Mouse (Mus musculus) limb, embryonic 11.5 days (tissue): ENCODE measurements around the gene Nfatc3. TPM values are rescaled to one million over a fixed set of nuclear protein-coding genes. Genes with fewer than 3 reads are reported as not detected.

Source experiments
- ATAC-seq: fragments of 200-750 bp; cut with Nextera tagmentation; 2 replicates; pipeline ENCODE4 v1.8.0; 2017; ENCODE audit warnings: low read depth; ENCODE audit not compliant: insufficient number of reproducible peaks, low FRiP score, low TSS enrichment
- DNase-seq: peaks from one replicate; pipeline ENCODE4 v3.0.0-alpha.2; 2015; ENCODE audit warnings: low spot score
- H3K27ac ChIP-seq: fragments of 300-500 bp; sonication (generic); replicated peaks from 2 replicates; pipeline ENCODE4 v1.5.1; 2014; ENCODE audit warnings: low read depth, mild to moderate bottlenecking, low read length
- H3K27me3 ChIP-seq: fragments of 300-500 bp; sonication (generic); 2 replicates; pipeline ENCODE4 v1.6.1; 2014; ENCODE audit warnings: mild to moderate bottlenecking, low read length, mixed read lengths; ENCODE audit not compliant: control insufficient read depth, insufficient read depth
- H3K36me3 ChIP-seq: fragments of 300-500 bp; sonication (generic); 2 replicates; pipeline ENCODE4 v1.6.1; 2014; ENCODE audit warnings: mild to moderate bottlenecking, low read length, moderate library complexity, mixed read lengths; ENCODE audit not compliant: control insufficient read depth, insufficient read depth
- H3K4me1 ChIP-seq: fragments of 300-500 bp; sonication (generic); 2 replicates; pipeline ENCODE4 v1.6.1; 2014; ENCODE audit warnings: low read length, mixed read lengths; ENCODE audit not compliant: control insufficient read depth, insufficient read depth
- H3K4me2 ChIP-seq: fragments of 300-500 bp; sonication (generic); 2 replicates; pipeline ENCODE4 v1.6.1; 2014; ENCODE audit warnings: low read depth, mild to moderate bottlenecking, moderate library complexity; ENCODE audit not compliant: severe bottlenecking
- H3K4me3 ChIP-seq: fragments of 300-500 bp; sonication (generic); 2 replicates; pipeline ENCODE4 v1.5.1; 2014; ENCODE audit warnings: low read depth, low read length
- H3K9ac ChIP-seq: fragments of 300-500 bp; sonication (generic); 2 replicates; pipeline ENCODE4 v1.6.1; 2014; ENCODE audit warnings: mild to moderate bottlenecking, low read length
- H3K9me3 ChIP-seq: fragments of 300-500 bp; sonication (generic); 2 replicates; pipeline ENCODE4 v1.6.1; 2016; ENCODE audit warnings: low read length; ENCODE audit not compliant: control insufficient read depth
- WGBS: fragments of 180-500 bp; shearing (Covaris S2); extraction: QIAGEN DNeasy Blood & Tissue Kit; methylation state at CpG from one replicate; pipeline ENCODE4 v1.1.7; 2014; 5-methylcytosine and 5-hydroxymethylcytosine counted together
- polyA plus RNA-seq: library from polyadenylated mRNA; unstranded; fragments of >200 nt; fragmentation: Nextera tagmentation; extraction: Ambion mirVana; gene quantifications from 2 replicates; pipeline ENCODE4 v1.2.1, GENCODE M21; 2014

The Nfatc3 gene
- polyA plus RNA-seq, 1 experiment from 2014 or later: 6.6 TPM

- H3K4me1 ChIP-seq: no peaks in the 10 kb centered on the region
- no peak overlapping the region for H3K4me3 ChIP-seq
- no peak overlapping the region for H3K4me2 ChIP-seq
- H3K27ac ChIP-seq: no peak overlapping the region
- no peaks in the 10 kb centered on the region for H3K27me3 ChIP-seq
- ATAC-seq: no peak
- 90% methylated on average over 1 of the region's 1 CpGs for WGBS
- H3K9me3 ChIP-seq: no peaks in the 10 kb centered on the region
- no peak for DNase-seq
- H3K36me3 ChIP-seq: peaks cover 3% of the 10 kb centered on the region
- no peak overlapping the region for H3K9ac ChIP-seq
Observed at GRCm38 (mm10) chr8:106077452-106078067, 18.9 kb downstream of the Nfatc3 start.

GRCm38 (mm10) chr8:106102321-106102720 lies 43.7 kb downstream of the Nfatc3 start:
- no peak overlapping the region for H3K9ac ChIP-seq
- no peak overlapping the region for H3K4me3 ChIP-seq
- H3K27me3 ChIP-seq: no peaks in the 10 kb centered on the region
- WGBS: 89% methylated on average over 4 of the region's 4 CpGs
- DNase-seq (no peak), ATAC-seq (no peak)
- no peaks in the 10 kb centered on the region for H3K4me1 ChIP-seq
- no peaks in the 10 kb centered on the region for H3K9me3 ChIP-seq
- H3K27ac ChIP-seq: no peak overlapping the region
- peaks cover 11% of the 10 kb centered on the region for H3K36me3 ChIP-seq
- H3K4me2 ChIP-seq: no peak overlapping the region

GRCm38 (mm10) chr8:106103888-106104287 lies 45.2 kb downstream of the Nfatc3 start:
- WGBS: 94% methylated on average over 2 of the region's 2 CpGs
- H3K4me2 ChIP-seq: no peak overlapping the region
- H3K9ac ChIP-seq: no peak overlapping the region
- peaks cover 19% of the 10 kb centered on the region for H3K36me3 ChIP-seq
- DNase-seq (no peak), ATAC-seq (no peak)
- H3K9me3 ChIP-seq: no peaks in the 10 kb centered on the region
- H3K27me3 ChIP-seq: no peaks in the 10 kb centered on the region
- H3K27ac ChIP-seq: no peak overlapping the region
- H3K4me3 ChIP-seq: no peak overlapping the region
- H3K4me1 ChIP-seq: no peaks in the 10 kb centered on the region

GRCm38 (mm10) chr8:106106193-106106592 lies 47.6 kb downstream of the Nfatc3 start:
- no peak for DNase-seq
- Histone ChIP-seq H3K9ac (no peak overlapping the region), H3K27me3 (no peaks in the 10 kb centered on the region), H3K4me3 (no peak overlapping the region), H3K36me3 (peaks cover 16% of the 10 kb centered on the region), H3K27ac (no peak overlapping the region), H3K4me2 (no peak overlapping the region), H3K9me3 (no peaks in the 10 kb centered on the region), H3K4me1 (no peaks in the 10 kb centered on the region)
- no peak for ATAC-seq
- 86% methylated on average over 1 of the region's 1 CpGs for WGBS

GRCm38 (mm10) chr8:106108080-106108479 lies 49.4 kb downstream of the Nfatc3 start:
- Histone ChIP-seq H3K9ac (no peak overlapping the region), H3K4me2 (no peak overlapping the region), H3K4me1 (no peaks in the 10 kb centered on the region), H3K27ac (no peak overlapping the region), H3K9me3 (no peaks in the 10 kb centered on the region), H3K4me3 (no peak overlapping the region), H3K27me3 (no peaks in the 10 kb centered on the region), H3K36me3 (peaks cover 15% of the 10 kb centered on the region)
- 98% methylated on average over 4 of the region's 4 CpGs for WGBS
- DNase-seq (no peak), ATAC-seq (no peak)

- Histone ChIP-seq H3K9ac (no peak overlapping the region), H3K4me3 (no peak overlapping the region), H3K27ac (no peak overlapping the region), H3K4me1 (no peaks in the 10 kb centered on the region), H3K9me3 (no peaks in the 10 kb centered on the region), H3K4me2 (no peak overlapping the region), H3K36me3 (peaks cover 12% of the 10 kb centered on the region), H3K27me3 (no peaks in the 10 kb centered on the region)
- ATAC-seq: no peak
- WGBS: 98% methylated on average over 3 of the region's 3 CpGs
- no peak for DNase-seq
Observed at GRCm38 (mm10) chr8:106108729-106109128, 50.1 kb downstream of the Nfatc3 start.

GRCm38 (mm10) chr8:106112041-106112440 lies 53.4 kb downstream of the Nfatc3 start:
- WGBS: 93% methylated on average over 2 of the region's 2 CpGs

GRCm38 (mm10) chr8:106112514-106112913 lies 53.9 kb downstream of the Nfatc3 start:
- no peak for ATAC-seq
- no peak overlapping the region for H3K4me2 ChIP-seq
- DNase-seq: no peak
- H3K4me3 ChIP-seq: no peak overlapping the region
- no peak overlapping the region for H3K9ac ChIP-seq
- 90% methylated on average over 1 of the region's 1 CpGs for WGBS
- H3K4me1 ChIP-seq: no peaks in the 10 kb centered on the region
- H3K27ac ChIP-seq: no peak overlapping the region
- H3K36me3 ChIP-seq: peaks cover 10% of the 10 kb centered on the region
- no peaks in the 10 kb centered on the region for H3K9me3 ChIP-seq
- no peaks in the 10 kb centered on the region for H3K27me3 ChIP-seq

More at GRCm38 (mm10) chr8:106112041-106112440, 53.4 kb downstream of the Nfatc3 start:
- Histone ChIP-seq H3K4me2 (no peak overlapping the region), H3K4me1 (no peaks in the 10 kb centered on the region), H3K9me3 (no peaks in the 10 kb centered on the region), H3K36me3 (peaks cover 10% of the 10 kb centered on the region), H3K4me3 (no peak overlapping the region), H3K27me3 (no peaks in the 10 kb centered on the region), H3K27ac (no peak overlapping the region), H3K9ac (no peak overlapping the region)
- no peak for ATAC-seq
- DNase-seq: no peak

GRCm38 (mm10) chr8:106115897-106116296 lies 57.3 kb downstream of the Nfatc3 start:
- Histone ChIP-seq H3K9ac (no peak overlapping the region), H3K27me3 (no peaks in the 10 kb centered on the region), H3K36me3 (peaks cover 2% of the 10 kb centered on the region; the same call in 1 of the 2 replicates), H3K9me3 (no peaks in the 10 kb centered on the region), H3K4me2 (no peak overlapping the region), H3K4me1 (no peaks in the 10 kb centered on the region), H3K4me3 (no peak overlapping the region), H3K27ac (no peak overlapping the region)
- peak; percentile 63 for DNase-seq
- ATAC-seq: no peak
- 97% methylated on average over 3 of the region's 3 CpGs for WGBS
